Mouse (Mus musculus) granulocyte monocyte progenitor cell, adult 5-6 weeks (primary cell): ENCODE measurements around the gene Tekt4. TPM values are rescaled to one million over a fixed set of nuclear protein-coding genes. Genes with fewer than 3 reads are reported as not detected.
A peak's percentile ranks its signal among the peaks of the same experiment; 100 is the strongest.

Experiments used
- ATAC-seq: replicated peaks from 2 replicates; pipeline ENCODE4 v1.8.0; 2016; ENCODE audit warnings: mild to moderate bottlenecking, moderate TSS enrichment, inconsistent platforms; ENCODE audit not compliant: poor library complexity, severe bottlenecking
- total RNA-seq, 2 experiments: library from RNA; stranded (forward) in 1 of 2; stranded (reverse) in 1 of 2; fragments of 200-712, 200-1000 nt in 1 of 2; fragments of >200 nt in 1 of 2; fragmentation: Nextera tagmentation in 1 of 2; gene quantifications; 2 replicates each; pipeline ENCODE4 v1.2.3; 2014 to 2017

Tekt4 gene
- total RNA-seq, 2 experiments from 2014 or later, result not detected

GRCm38 (mm10) chr17:25432433-25433181 is 21.8 kb upstream of the Tekt4 start:
- ATAC-seq, result no peak

GRCm38 (mm10) chr17:25433223-25433616 is 21.2 kb upstream of the Tekt4 start:
- ATAC-seq, result no peak; the same call in 1 of the 2 replicates

DNA sequence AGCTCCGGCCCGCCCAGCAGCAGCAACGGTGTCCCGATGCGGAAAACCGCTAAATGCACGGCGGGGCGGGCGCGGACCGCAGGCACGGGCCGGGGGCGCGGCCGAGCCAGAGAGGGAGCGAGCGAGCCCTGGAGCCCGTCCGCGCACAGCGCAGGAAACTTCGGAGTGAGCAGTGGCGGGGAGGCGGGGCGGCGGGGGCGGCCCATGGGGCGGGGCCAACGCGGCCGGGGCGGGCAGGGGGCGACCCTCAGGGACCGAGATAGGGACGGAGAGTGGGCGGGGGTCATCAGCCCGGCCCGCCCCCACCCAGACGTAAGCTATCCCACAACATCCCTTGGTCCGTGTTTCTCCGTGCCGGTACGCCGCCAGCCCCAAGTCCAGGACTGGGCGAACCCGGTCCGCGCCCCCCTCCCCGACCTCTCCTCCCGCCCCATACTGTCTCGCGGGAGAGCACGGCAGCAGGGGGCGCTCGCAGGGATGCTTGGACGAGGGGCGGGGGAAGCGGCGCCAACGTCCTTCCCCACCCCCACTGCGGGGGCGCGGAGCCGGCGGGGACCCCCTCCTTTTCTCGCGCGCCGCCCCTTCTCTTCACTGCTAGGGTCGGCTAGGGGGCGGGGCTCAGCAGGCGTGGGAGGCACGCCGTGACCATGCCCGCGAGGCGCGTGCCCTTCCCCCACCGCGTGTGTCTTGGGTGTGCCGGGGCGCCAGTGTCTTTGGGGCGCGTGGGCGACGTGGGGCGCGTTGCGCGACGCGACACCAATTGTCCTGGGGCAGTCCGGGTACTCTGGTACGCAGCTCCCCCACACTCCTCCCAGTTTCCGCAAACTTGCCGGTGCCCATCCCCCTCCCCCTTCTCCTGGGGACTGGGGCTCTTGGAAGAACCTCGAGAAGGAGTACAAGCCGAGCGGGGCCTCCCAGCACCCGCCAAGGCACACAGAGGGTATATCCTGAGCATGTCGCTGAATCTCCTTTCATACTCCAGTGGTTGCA is 20.5 kb upstream of the Tekt4 start, which contains the start of gene Cacna1h:
TSS of gene Cacna1h (minus strand) at position 167 of the 990 bp plus-strand sequence.
- peak; percentile 8 for ATAC-seq

DNA sequence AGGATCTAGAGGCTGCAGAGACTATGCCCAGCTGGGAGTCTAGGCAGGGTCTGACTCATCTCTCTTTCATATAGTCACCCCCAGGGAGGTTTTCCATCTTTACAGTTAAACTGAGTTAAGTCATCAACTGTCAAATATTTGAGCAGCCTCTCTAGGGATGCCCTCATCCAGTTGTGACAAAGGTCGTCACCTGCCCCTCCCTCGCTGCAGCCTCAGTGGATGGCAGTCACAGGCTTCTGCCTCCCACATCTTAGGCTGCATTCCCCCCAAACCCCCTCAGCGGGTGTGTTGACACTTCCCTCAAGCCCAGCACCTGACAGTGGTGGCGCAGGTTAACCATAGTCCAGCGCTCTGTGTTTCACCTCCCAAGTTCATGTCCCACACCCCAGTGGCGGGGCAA is 13.0 kb upstream of the Tekt4 start:
- ATAC-seq, result no peak

DNA sequence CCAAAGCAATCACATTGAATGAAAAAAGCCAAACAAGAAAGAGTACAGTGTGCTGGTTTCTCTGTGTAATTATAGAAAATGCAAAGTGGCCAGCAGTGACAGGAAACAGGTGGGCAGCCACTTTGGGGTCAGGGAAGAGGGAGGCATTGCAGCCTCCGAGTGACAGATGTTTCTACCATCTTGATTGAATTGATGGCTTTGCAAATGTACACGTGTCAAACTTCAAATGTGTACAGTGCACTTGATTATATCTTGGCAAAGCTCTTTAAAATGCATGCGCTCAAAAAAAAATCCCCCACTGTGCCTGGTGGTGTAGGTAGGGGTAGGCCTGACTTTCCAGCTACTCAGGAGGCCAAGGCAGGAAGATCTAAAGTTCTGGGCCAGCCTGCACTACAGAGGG is 11.5 kb upstream of the Tekt4 start:
- ATAC-seq, result no peak

GRCm38 (mm10) chr17:25445074-25445473 is 9.3 kb upstream of the Tekt4 start:
- ATAC-seq, result no peak

GRCm38 (mm10) chr17:25445841-25446240 is 8.6 kb upstream of the Tekt4 start:
- ATAC-seq, result no peak

DNA sequence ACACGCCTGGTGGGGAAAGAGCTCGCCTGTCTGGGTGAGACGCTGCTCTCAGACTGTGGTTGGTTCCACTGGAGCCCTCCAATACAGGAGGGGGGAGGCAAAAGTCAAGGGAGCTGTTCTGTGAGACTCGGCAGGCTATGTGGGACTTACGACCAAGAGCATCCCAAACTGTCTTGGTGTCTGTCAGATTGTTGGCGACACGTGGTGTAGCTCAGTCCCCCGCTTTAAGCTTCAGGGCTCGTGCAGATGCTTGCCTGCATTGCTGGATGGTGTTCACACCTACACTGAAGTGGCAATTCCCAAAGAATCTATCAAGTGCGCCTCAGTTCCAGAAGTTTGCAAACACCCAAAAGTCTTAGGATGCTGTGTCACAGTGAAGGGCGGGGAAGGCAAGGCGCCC is 6.5 kb upstream of the Tekt4 start:
- no peak for ATAC-seq

GRCm38 (mm10) chr17:25450329-25450728 is 4.1 kb upstream of the Tekt4 start:
- no peak for ATAC-seq

DNA sequence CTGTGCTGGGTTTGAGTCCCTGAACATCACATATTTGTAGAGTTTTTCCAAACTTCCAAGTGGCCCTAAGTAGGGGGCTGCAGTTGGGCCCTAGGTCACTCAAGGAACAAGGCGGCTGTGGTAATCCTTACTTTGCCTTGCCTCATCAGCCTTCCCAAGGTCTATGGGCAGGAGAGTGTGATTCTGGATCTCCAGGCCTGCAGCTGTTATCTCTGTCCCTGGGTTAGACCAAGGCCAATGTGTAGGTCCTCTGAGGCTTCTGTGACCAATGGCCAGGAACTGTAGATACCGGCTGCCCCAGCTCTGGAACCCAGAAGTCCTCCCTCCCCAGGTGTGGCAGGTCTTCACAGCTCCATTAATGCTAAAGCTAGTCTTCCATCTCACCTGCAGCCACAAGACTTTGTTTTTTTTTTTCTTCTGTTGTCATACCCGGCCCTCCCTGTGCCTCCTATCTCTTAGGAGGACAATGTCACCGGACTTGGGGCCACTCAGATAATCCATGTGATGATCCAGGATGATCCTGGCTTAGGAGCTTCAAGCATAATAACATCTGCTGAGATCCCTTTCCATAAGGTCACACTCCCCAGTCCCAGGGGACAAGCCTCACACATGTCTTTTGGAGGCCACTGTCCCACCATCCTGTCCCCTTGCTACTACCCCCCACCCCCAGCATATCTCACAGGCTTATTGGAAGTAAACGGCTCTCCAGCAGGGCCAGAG is 2.0 kb upstream of the Tekt4 start:
- ATAC-seq, result no peak

DNA sequence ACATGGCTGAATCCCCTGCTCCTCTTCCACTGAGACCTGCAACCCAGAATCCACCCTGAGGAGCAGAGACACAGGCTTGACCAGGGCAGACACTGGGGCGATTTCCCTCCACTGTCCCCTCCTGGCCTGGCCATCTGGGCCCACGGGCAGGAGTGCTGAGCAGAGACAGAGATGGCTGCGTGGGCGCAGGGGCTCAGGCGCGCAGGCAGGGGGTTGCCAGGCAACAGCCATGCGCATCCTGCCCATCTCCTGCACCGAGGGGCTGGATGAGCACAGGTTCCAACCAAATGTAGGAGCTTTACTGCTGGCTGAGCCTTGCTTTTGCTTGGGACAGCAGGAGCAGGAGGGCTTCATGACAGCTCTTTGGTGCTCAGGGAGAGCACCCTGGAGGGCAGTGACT is 2.1 kb downstream of the Tekt4 start:
- no peak for ATAC-seq

DNA sequence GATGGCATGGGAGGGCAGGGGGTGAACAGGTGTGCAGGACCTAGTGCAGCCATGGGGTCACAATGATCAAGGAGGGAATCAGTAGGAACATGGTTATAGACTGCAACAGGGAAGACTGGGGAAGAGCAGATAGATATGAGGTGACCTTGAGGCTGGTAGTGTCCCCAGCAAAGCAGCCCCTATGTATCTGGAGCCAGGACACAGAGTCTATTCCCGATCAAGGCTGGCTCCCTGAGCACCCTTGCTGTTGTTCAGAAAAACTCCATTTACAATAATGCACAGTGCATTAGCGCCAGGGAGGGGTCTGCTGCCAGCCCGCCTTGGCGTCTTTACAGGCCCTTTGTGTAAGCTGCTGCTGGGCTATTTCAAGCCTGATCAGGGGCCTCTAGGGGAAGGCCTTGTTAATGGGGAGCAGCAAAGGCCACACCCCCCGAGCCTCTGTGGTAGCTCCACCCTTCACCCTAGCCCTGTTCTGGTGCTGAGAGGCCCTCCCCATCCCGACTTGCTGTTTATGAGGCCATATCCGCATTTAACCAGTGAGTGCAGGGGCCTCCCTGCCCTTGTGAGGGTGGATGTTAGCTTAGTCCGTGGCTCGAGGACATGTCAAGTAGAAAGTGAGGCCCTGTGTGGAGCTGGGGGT is 7.9 kb downstream of the Tekt4 start:
- ATAC-seq, result no peak

- ATAC-seq, result no peak
Observed at GRCm38 (mm10) chr17:25463326-25463945, 9.0 kb downstream of the Tekt4 start.

DNA sequence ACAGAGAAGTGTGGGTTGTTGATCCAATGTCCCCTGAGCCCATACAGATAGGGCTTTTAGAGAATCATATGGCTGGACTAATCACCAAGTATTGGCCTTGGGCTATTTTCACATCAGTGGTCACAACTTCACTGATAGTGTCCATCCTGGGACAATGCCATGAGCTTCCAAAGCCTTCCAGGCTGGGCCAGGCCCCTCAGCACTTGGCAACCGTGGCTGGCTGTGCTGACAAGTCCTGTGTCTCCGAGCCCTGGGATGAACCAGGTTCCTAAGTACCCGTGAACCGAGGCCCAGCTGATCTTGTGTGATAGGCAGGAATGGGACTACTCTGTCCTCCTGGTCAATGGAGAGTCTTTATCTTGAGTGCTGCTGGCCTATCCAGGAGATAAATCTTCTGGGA is 9.7 kb downstream of the Tekt4 start:
- ATAC-seq, result no peak

- ATAC-seq, result no peak
Observed at GRCm38 (mm10) chr17:25466257-25466656, 11.8 kb downstream of the Tekt4 start.

DNA sequence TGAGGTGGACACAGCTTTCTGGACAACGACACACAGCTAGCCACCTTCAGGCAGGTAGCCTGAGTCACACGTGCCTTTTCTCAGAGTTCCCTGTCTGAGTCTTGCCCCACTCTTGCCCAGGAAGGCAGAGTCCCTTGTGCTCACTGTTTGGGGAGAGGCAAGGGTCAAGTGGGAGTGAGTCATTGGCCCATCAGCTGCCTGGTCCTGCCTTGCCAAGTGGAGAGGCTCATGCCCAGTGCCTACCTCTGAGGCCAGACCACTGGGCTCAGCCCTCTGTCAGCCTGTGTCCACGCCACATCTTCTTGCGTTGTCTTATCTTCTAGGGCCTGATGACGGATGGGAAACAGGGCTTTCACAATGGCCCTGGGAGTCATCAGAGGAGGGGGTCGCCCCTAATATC is 13.4 kb downstream of the Tekt4 start:
- no peak for ATAC-seq

DNA sequence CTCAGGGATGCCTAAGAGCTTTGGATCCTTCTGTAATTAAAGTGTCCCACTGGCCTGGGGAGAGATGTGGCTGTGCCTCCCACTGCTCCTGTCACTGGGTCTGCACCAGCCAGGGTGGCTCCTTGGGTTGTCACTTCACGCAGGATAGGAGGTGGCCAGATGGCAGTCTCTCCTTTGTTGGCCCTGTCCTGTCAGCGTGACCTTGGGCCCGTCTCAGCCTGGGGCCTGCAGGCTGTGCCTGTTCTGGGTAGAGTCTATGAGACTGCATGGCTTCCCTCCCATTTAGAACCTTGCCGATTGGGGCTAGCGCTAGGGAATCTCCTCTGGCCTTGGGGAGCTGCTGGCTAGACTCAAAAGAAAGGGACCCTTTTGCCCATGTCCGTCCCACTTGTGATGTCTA is 13.9 kb downstream of the Tekt4 start:
- no peak for ATAC-seq

GRCm38 (mm10) chr17:25469798-25470197 is 15.4 kb downstream of the Tekt4 start:
- ATAC-seq, result 0 out of 2 replicates have a peak, but pooled peaks have one; percentile 19

DNA sequence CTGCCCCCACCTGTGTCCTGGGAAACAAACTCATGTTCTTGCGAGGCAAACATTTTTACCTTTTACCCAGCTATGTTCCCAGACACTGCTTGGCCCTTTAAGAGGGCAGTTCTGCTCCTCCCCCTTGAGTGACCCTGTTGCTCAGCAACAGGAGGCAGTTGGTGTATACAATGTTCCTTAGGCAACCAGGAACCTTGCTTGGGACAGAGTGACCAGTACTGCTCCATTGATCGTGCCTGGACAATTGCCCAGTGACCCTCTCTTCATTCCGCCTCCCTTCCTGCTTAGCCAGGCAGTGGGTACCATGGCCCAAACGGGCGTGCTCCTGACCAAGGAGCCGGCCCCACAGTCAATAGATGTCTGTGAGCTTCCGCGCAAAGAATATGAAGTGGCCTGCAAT is 17.0 kb downstream of the Tekt4 start:
- no peak for ATAC-seq

DNA sequence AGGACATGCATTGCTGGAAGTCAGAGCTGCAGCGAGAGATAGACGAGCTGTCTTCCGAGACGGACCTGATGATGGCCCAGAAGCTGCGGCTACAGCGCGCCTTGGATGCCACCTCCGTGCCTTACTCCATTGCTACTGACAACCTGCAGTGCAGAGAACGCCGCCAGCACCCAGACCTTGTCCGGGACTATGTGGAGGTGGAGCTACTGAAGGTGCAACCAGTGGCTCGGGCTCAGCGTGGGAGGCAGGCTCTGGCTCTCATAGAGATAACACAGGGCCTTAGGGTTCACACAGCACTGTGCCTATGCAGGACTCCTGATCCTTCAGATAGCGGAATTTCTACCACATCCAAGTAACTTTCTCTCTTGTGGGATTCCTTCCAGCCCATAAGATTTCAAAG is 17.6 kb downstream of the Tekt4 start:
- no peak for ATAC-seq
